Mouse (Mus musculus): ENCODE measurements around the gene Aamp. TPM values are rescaled to one million over a fixed set of nuclear protein-coding genes. Genes with fewer than 3 reads are reported as not detected.

Aamp gene
- polyA plus RNA-seq, 1 experiment from 2014 or later: 252 TPM

- 23% methylated on average over 6 of the region's 6 CpGs for WGBS
- H3K27me3 ChIP-seq (replicated peaks; ENCODE audit: control insufficient read depth, insufficient read depth, low read length): no peaks in the 10 kb centered on the region
- 0 out of 2 replicates have a peak overlapping the region, but pooled peaks have one; percentile 0 for H3K4me3 ChIP-seq (ENCODE audit: low read depth, low read length)
- ATAC-seq (replicated peaks; ENCODE audit: low FRiP score, low TSS enrichment, low read depth): no peak
- H3K9ac ChIP-seq (ENCODE audit: low read length): no peak overlapping the region
- peak overlapping the region; percentile 74 for H3K4me2 ChIP-seq (ENCODE audit: low read length)
- H3K9me3 ChIP-seq (ENCODE audit: control insufficient read depth, low read length): no peaks in the 10 kb centered on the region
- peaks cover 48% of the 10 kb centered on the region for H3K4me1 ChIP-seq (replicated peaks; ENCODE audit: control insufficient read depth, insufficient read depth, low read length)
- DNase-seq (ENCODE audit: low spot score): peak; percentile 67
- no peaks in the 10 kb centered on the region for H3K36me3 ChIP-seq (ENCODE audit: control insufficient read depth, insufficient read depth, low read length)
- peak overlapping the region; percentile 76 for H3K27ac ChIP-seq (ENCODE audit: low read depth)
Measured at GRCm38 (mm10) chr1:74240311-74240710, 44.2 kb downstream of the Aamp start.

GRCm38 (mm10) chr1:74239618-74240017, 44.9 kb downstream of the Aamp start:
- no peak for ATAC-seq (replicated peaks; ENCODE audit: low FRiP score, low TSS enrichment, low read depth)
- Histone ChIP-seq H3K4me3 (ENCODE audit: low read depth, low read length) (peak overlapping the region; percentile 99; the same call in 1 of the 2 replicates), H3K27ac (ENCODE audit: low read depth) (peak overlapping the region; percentile 76), H3K4me1 (replicated peaks; ENCODE audit: control insufficient read depth, insufficient read depth, low read length) (peaks cover 48% of the 10 kb centered on the region), H3K36me3 (ENCODE audit: control insufficient read depth, insufficient read depth, low read length) (no peaks in the 10 kb centered on the region), H3K9me3 (ENCODE audit: control insufficient read depth, low read length) (no peaks in the 10 kb centered on the region), H3K9ac (ENCODE audit: low read length) (peak overlapping the region; percentile 30; the same call in 1 of the 2 replicates), H3K27me3 (replicated peaks; ENCODE audit: control insufficient read depth, insufficient read depth, low read length) (no peaks in the 10 kb centered on the region), H3K4me2 (ENCODE audit: low read length) (peak overlapping the region; percentile 74)
- 39% methylated on average over 11 of the region's 11 CpGs for WGBS
- no peak for DNase-seq (ENCODE audit: low spot score)

- peak overlapping the region; percentile 99 for H3K4me3 ChIP-seq (ENCODE audit: low read depth, low read length)
- ATAC-seq (replicated peaks; ENCODE audit: low FRiP score, low TSS enrichment, low read depth) (no peak), DNase-seq (ENCODE audit: low spot score) (peak; percentile 53)
- H3K36me3 ChIP-seq (ENCODE audit: control insufficient read depth, insufficient read depth, low read length): no peaks in the 10 kb centered on the region
- no peaks in the 10 kb centered on the region for H3K9me3 ChIP-seq (ENCODE audit: control insufficient read depth, low read length)
- H3K4me2 ChIP-seq (ENCODE audit: low read length): peak overlapping the region; percentile 74
- whole genome bisulfite sequencing: 18% methylated on average over 7 of the region's 7 CpGs
- H3K9ac ChIP-seq (ENCODE audit: low read length): peak overlapping the region; percentile 13; the same call in 1 of the 2 replicates
- H3K4me1 ChIP-seq (replicated peaks; ENCODE audit: control insufficient read depth, insufficient read depth, low read length): peaks cover 44% of the 10 kb centered on the region
- H3K27me3 ChIP-seq (replicated peaks; ENCODE audit: control insufficient read depth, insufficient read depth, low read length): no peaks in the 10 kb centered on the region
- peak overlapping the region; percentile 64 for H3K27ac ChIP-seq (ENCODE audit: low read depth)
Measured at GRCm38 (mm10) chr1:74239162-74239561, 45.4 kb downstream of the Aamp start.

GRCm38 (mm10) chr1:74238136-74238535, 46.4 kb downstream of the Aamp start:
- WGBS: 50% methylated on average over 1 of the region's 1 CpGs
- Histone ChIP-seq H3K4me1 (replicated peaks; ENCODE audit: control insufficient read depth, insufficient read depth, low read length) (peaks cover 37% of the 10 kb centered on the region), H3K36me3 (ENCODE audit: control insufficient read depth, insufficient read depth, low read length) (no peaks in the 10 kb centered on the region), H3K9me3 (ENCODE audit: control insufficient read depth, low read length) (no peaks in the 10 kb centered on the region), H3K4me3 (ENCODE audit: low read depth, low read length) (peak overlapping the region; percentile 99), H3K27me3 (replicated peaks; ENCODE audit: control insufficient read depth, insufficient read depth, low read length) (no peaks in the 10 kb centered on the region), H3K27ac (ENCODE audit: low read depth) (no peak overlapping the region), H3K4me2 (ENCODE audit: low read length) (peak overlapping the region; percentile 74), H3K9ac (ENCODE audit: low read length) (peak overlapping the region; percentile 95)
- DNase-seq (ENCODE audit: low spot score): no peak
- no peak for ATAC-seq (replicated peaks; ENCODE audit: low FRiP score, low TSS enrichment, low read depth)

GRCm38 (mm10) chr1:74237671-74238070, 46.9 kb downstream of the Aamp start:
- no peaks in the 10 kb centered on the region for H3K9me3 ChIP-seq (ENCODE audit: control insufficient read depth, low read length)
- H3K9ac ChIP-seq (ENCODE audit: low read length): peak overlapping the region; percentile 95
- ATAC-seq (replicated peaks; ENCODE audit: low FRiP score, low TSS enrichment, low read depth) (no peak), DNase-seq (ENCODE audit: low spot score) (no peak)
- H3K27me3 ChIP-seq (replicated peaks; ENCODE audit: control insufficient read depth, insufficient read depth, low read length): no peaks in the 10 kb centered on the region
- no peaks in the 10 kb centered on the region for H3K36me3 ChIP-seq (ENCODE audit: control insufficient read depth, insufficient read depth, low read length)
- H3K4me3 ChIP-seq (ENCODE audit: low read depth, low read length): peak overlapping the region; percentile 99
- 23% methylated on average over 5 of the region's 5 CpGs for WGBS
- peak overlapping the region; percentile 74 for H3K4me2 ChIP-seq (ENCODE audit: low read length)
- peak overlapping the region; percentile 91 for H3K27ac ChIP-seq (ENCODE audit: low read depth)
- peaks cover 37% of the 10 kb centered on the region for H3K4me1 ChIP-seq (replicated peaks; ENCODE audit: control insufficient read depth, insufficient read depth, low read length)

GRCm38 (mm10) chr1:74236590-74237317, 47.8 kb downstream of the Aamp start:
- Histone ChIP-seq H3K4me2 (ENCODE audit: low read length) (peak overlapping the region; percentile 74), H3K9ac (ENCODE audit: low read length) (peak overlapping the region; percentile 95), H3K27ac (ENCODE audit: low read depth) (peak overlapping the region; percentile 91), H3K4me3 (ENCODE audit: low read depth, low read length) (peak overlapping the region; percentile 99), H3K4me1 (replicated peaks; ENCODE audit: control insufficient read depth, insufficient read depth, low read length) (peaks cover 37% of the 10 kb centered on the region), H3K36me3 (ENCODE audit: control insufficient read depth, insufficient read depth, low read length) (no peaks in the 10 kb centered on the region), H3K27me3 (replicated peaks; ENCODE audit: control insufficient read depth, insufficient read depth, low read length) (no peaks in the 10 kb centered on the region), H3K9me3 (ENCODE audit: control insufficient read depth, low read length) (no peaks in the 10 kb centered on the region)
- ATAC-seq (replicated peaks; ENCODE audit: low FRiP score, low TSS enrichment, low read depth) (peak; percentile 34), DNase-seq (ENCODE audit: low spot score) (no peak)
- under 1% methylated on average over 48 of the region's 57 CpGs for WGBS

- Histone ChIP-seq H3K36me3 (ENCODE audit: control insufficient read depth, insufficient read depth, low read length) (no peaks in the 10 kb centered on the region), H3K9me3 (ENCODE audit: control insufficient read depth, low read length) (no peaks in the 10 kb centered on the region), H3K27ac (ENCODE audit: low read depth) (peak within 1 kb of the TSS; percentile 91), H3K27me3 (replicated peaks; ENCODE audit: control insufficient read depth, insufficient read depth, low read length) (no peaks in the 10 kb centered on the region), H3K4me3 (ENCODE audit: low read depth, low read length) (peak within 1 kb of the TSS; percentile 99), H3K4me1 (replicated peaks; ENCODE audit: control insufficient read depth, insufficient read depth, low read length) (peaks cover 36% of the 10 kb centered on the region), H3K4me2 (ENCODE audit: low read length) (peak within 1 kb of the TSS; percentile 74), H3K9ac (ENCODE audit: low read length) (peak within 1 kb of the TSS; percentile 95)
- DNase-seq (ENCODE audit: low spot score) (peak; percentile 97), ATAC-seq (replicated peaks; ENCODE audit: low FRiP score, low TSS enrichment, low read depth) (peak; percentile 92)
- WGBS: 1% methylated on average over 47 of the region's 55 CpGs
Measured at GRCm38 (mm10) chr1:74235938-74236589, 48.5 kb downstream of the Aamp start, which contains the start of gene Arpc2. Gene Arpc2, plus strand, starts transcription at chr1:74236084.

GRCm38 (mm10) chr1:74230992-74231391, 53.5 kb downstream of the Aamp start:
- H3K36me3 ChIP-seq (ENCODE audit: control insufficient read depth, insufficient read depth, low read length): no peaks in the 10 kb centered on the region
- no peak overlapping the region for H3K4me2 ChIP-seq (ENCODE audit: low read length)
- WGBS: 83% methylated on average over 1 of the region's 1 CpGs
- ATAC-seq (replicated peaks; ENCODE audit: low FRiP score, low TSS enrichment, low read depth) (no peak), DNase-seq (ENCODE audit: low spot score) (no peak)
- no peak overlapping the region for H3K9ac ChIP-seq (ENCODE audit: low read length)
- no peaks in the 10 kb centered on the region for H3K9me3 ChIP-seq (ENCODE audit: control insufficient read depth, low read length)
- H3K4me1 ChIP-seq (replicated peaks; ENCODE audit: control insufficient read depth, insufficient read depth, low read length): no peaks in the 10 kb centered on the region
- H3K27ac ChIP-seq (ENCODE audit: low read depth): no peak overlapping the region
- H3K27me3 ChIP-seq (replicated peaks; ENCODE audit: control insufficient read depth, insufficient read depth, low read length): no peaks in the 10 kb centered on the region
- no peak overlapping the region for H3K4me3 ChIP-seq (ENCODE audit: low read depth, low read length)

Measured in intestine, embryonic 14.5 days (tissue).